Mouse (Mus musculus) retina, embryonic 14.5 days (tissue): ENCODE data around the gene Olfr186.
"Not testable (repeated sequence)": the region's sequence is repeated elsewhere in the genome, so short reads cannot be mapped to it uniquely, and the experiment has no call there.

ENCODE experiments used
- DNase-seq: peaks from one replicate; pipeline ENCODE4 v3.0.0-alpha.2; 2015; ENCODE audit warnings: low spot score

Gene Olfr186

GRCm38 (mm10) chr16:59030191-59030590, at the start of gene Olfr186:
Olfr186 (minus strand) TSS chr16:59030291.
- DNase-seq = no peak

- DNase-seq = no peak
Measured at GRCm38 (mm10) chr16:59077905-59078304, 47.8 kb upstream of the Olfr186 start, which contains the start of gene Olfr190. Olfr190 (minus strand) TSS chr16:59078005.

DNA sequence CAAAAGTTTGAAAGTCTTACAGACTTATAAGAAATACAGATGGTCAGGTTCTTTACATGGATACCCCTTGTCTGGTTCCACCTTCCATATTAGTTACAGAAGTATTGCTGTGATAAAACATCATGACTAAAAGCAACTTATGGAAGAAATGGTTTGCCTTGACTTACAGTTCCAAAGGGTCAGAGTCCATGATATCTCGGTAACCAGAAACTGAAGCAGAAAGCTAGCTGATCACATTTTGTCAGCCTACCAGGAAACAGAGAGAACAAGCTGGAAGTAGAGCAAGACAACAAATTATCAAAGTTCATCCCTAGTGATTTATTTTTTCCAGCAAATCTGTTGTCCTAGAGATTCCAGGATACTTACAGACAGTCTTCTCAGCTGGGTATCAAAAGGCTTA, 43.4 kb upstream of the Olfr186 start:
- DNase-seq = no peak

DNA sequence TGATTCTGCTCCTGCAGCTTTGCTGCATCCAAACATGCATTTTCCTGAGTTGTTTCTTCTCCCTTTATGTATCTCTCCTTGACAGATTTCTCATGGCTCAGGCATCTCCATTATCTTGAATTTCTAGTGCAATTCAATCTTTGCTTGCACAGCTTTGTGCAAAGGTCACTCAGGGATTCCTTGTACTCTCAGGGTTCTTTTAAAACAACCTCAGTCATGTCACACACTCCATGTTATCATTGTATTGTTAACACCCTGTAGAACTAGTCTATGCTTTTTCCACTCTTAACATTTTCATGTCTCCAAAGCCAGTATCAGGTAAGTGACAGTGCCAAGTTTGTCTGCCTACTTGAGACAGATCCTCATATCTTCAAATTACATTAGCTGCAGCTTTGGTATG, 41.7 kb upstream of the Olfr186 start:
- no peak for DNase-seq

DNA sequence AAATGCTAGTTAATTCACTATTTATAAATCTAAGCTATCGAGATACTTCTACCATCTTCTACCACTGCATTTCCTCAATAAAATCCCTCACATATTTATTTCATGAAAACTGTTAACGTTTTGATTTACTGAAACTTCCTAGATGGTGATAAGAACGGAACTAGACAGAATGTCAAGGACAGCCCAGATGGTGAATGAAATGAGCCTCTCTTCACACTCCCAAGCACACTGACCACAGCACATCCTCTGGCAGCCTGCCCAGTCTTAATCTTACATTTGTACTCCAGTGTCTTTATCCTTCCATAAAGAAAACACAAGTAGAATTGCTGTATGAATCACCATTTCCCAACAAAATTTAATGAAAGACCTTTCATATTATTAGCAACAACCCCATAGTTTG, 32.3 kb upstream of the Olfr186 start:
- DNase-seq = not testable (repeated sequence)

DNA sequence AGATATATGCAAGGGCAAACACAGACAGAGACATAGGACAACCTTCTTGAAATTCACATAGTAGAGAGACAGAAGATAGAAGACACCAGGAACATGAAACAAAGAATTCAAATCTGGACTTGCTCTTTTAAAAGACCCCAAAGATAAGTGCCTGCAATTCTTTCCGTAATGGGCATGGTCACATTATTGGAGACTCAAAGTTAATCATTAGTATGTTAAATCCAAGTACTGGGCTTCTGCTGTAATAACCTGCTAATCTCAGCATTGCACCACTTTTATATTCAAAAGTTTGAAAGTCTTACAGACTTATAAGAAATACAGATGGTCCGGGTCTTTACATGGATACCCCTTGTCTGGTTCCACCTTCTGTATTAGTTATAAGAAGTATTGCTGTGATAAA, 19.2 kb upstream of the Olfr186 start:
- DNase-seq = not testable (repeated sequence)

- no peak for DNase-seq
Measured at GRCm38 (mm10) chr16:59048860-59049259, 18.8 kb upstream of the Olfr186 start.

DNA sequence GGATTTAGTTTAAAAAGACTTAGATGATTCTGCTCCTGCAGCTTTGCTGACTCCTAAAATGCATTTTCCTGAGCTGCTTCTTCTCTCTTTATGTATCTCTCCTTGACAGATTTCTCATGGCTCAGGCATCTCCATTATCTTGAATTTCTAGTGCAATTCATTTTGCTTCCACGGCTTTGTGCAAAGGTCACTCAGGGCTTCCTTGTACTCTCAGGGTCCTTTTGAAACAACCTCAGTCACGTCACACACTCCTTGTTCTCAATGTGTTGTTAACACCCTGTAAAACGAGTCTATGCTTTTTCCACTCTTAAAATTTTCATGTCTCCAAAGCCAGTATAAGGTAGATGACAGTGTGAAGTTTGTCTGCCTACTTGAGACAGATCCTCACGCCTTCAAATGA, 17.5 kb upstream of the Olfr186 start:
- DNase-seq = no peak

GRCm38 (mm10) chr16:59045835-59046234, 15.7 kb upstream of the Olfr186 start:
- no peak for DNase-seq

- DNase-seq = no peak
Measured at GRCm38 (mm10) chr16:59039710-59040109, 9.6 kb upstream of the Olfr186 start, which contains the start of gene Olfr187. Olfr187 (minus strand) TSS chr16:59039767.

GRCm38 (mm10) chr16:59013357-59014018, 16.6 kb downstream of the Olfr186 start:
- DNase-seq = no peak

DNA sequence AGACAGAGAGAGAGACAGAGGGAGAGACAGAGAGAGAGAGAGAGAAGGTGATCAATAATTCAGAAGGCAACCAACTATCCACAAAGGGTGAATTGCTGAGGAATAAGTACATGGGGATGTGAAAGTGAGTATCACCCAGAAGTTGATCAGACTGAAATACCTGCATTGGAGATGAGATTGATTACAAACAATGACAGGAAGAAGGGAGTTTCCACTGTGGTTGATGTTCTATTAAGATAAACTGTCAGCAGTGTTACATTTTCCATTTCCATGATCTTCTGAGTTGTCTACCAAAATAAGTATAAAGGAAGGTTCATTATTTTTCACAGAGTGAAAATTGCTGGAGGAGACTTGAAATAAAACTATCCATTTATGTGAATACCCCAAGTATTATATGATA, 22.9 kb downstream of the Olfr186 start:
- no peak for DNase-seq

GRCm38 (mm10) chr16:58995057-58995456, 35.0 kb downstream of the Olfr186 start, which contains the start of gene Olfr183:
Olfr183 (plus strand) TSS chr16:58995357.
- no peak for DNase-seq
